Mouse (Mus musculus): ENCODE measurements around the gene Mapk8ip1. TPM values are rescaled to one million over a fixed set of nuclear protein-coding genes. Genes with fewer than 3 reads are reported as not detected.
A peak's percentile ranks its signal among the peaks of the same experiment; 100 is the strongest.

The Mapk8ip1 gene
- polyA plus RNA-seq, 1 experiment from 2014 or later = 27.6 TPM

- no peak overlapping the region for H3K9ac ChIP-seq
- H3K9me3 ChIP-seq = no peaks in the 10 kb centered on the region
- WGBS = 84% methylated on average over 9 of the region's 9 CpGs
- H3K4me1 ChIP-seq = peaks cover 47% of the 10 kb centered on the region
- peak overlapping the region; percentile 89 for H3K27ac ChIP-seq
- ATAC-seq (ENCODE audit: low FRiP score, low read depth) = no peak
- H3K4me3 ChIP-seq = no peak overlapping the region
- peak overlapping the region; percentile 37 for H3K4me2 ChIP-seq (replicated peaks)
- peaks cover 69% of the 10 kb centered on the region for H3K36me3 ChIP-seq
- no peaks in the 10 kb centered on the region for H3K27me3 ChIP-seq
Measured at GRCm38 (mm10) chr2:92423702-92424461, 22.8 kb upstream of the Mapk8ip1 start.

DNA sequence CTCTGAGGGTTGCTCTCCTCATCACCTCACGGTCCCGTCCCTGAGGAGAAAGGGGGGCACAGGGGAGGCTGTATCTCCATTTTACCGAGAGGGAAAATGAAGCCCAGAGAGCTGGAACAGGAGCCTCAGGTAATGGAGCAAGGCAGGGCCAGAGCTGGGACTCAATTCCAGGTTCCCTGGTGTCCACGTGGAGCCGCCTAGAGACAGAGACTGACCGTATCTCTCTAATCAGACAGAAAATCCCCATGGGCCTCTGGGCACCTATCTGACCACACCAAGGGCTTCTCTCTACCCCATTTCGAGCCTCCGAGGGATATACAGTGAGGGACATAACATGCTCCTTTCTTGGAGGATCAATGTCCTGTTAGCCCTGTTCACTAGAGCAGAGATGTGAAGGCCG, 22.1 kb upstream of the Mapk8ip1 start:
- no peaks in the 10 kb centered on the region for H3K9me3 ChIP-seq
- H3K27ac ChIP-seq = no peak overlapping the region
- 91% methylated on average over 9 of the region's 9 CpGs for WGBS
- peaks cover 76% of the 10 kb centered on the region for H3K36me3 ChIP-seq
- H3K9ac ChIP-seq = no peak overlapping the region
- peaks cover 40% of the 10 kb centered on the region for H3K4me1 ChIP-seq
- no peaks in the 10 kb centered on the region for H3K27me3 ChIP-seq
- H3K4me2 ChIP-seq (replicated peaks) = no peak overlapping the region
- H3K4me3 ChIP-seq = no peak overlapping the region
- no peak for ATAC-seq (ENCODE audit: low FRiP score, low read depth)

DNA sequence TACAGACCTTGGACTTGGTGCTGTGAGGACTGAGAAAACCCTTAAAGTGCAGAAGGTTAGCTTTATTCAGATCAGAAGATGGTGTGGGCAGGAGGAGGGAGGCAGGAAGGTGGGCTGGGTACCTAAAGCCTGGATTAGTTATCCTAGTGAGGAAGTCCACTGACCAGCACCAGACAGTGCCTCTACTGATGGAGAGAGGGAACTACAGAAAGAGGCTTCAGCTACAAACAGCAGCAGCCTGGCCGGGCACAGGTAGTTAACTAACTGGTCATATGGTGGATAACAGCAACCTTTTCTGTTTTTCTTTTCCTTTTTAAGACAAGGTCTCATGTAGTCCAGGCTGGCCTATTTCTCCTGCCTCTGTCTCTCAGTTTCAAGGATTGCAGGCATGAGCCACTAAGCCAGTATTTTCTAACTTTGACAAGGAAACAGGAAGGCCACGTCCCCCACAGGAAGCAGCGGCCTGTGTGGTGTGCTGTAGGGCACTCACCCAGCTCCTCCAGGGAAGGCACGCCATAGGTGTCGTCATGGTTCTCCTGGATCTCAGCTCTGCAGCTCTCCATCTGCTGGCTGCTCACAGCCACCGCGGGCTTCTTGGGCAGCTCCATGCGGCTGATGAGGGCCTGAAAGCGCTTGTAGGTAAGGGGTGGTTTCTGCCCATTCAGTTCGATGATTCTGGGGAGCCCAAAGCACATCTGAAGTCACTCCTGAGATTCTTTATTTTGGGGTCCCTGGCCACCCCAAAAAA, 21.5 kb upstream of the Mapk8ip1 start:
- no peaks in the 10 kb centered on the region for H3K27me3 ChIP-seq
- H3K9ac ChIP-seq = no peak overlapping the region
- no peak for ATAC-seq (ENCODE audit: low FRiP score, low read depth)
- 76% methylated on average over 10 of the region's 10 CpGs for WGBS
- no peak overlapping the region; the same call in 1 of the 2 replicates for H3K27ac ChIP-seq
- no peak overlapping the region for H3K4me3 ChIP-seq
- peaks cover 82% of the 10 kb centered on the region for H3K36me3 ChIP-seq
- H3K4me1 ChIP-seq = peaks cover 34% of the 10 kb centered on the region
- H3K4me2 ChIP-seq (replicated peaks) = no peak overlapping the region
- H3K9me3 ChIP-seq = no peaks in the 10 kb centered on the region

DNA sequence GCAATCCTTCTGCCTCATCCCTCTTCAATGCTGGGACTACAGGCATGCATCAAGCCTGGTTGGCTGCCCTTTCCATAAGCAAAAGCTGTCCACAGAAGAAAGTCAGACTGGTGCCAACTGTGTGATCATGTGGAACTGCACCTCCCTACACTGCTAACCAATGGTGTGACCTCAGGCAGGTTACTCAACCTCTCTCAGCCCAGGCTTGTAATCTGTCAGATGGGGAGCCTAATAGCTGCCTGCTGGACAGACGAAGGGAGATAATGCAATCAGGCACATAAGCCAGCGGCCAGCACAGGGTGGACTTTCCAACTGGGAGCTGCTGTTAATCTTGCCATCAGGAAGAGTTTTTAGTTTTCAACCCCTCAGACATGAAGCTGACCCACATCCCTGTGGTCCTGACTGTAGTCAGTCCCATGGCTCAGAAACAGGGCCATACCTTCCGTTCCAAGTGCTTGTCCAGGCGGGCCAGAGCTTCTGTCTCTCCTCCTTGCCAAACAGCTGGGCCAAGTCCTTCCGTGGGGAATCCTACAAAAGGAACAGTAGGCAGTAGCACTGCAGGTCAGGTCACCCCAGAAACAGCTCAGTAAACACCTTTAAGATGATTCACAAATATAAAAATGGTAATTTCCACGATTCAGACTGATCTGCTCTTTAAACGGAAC, 20.8 kb upstream of the Mapk8ip1 start:
- no peak overlapping the region for H3K4me2 ChIP-seq (replicated peaks)
- no peaks in the 10 kb centered on the region for H3K27me3 ChIP-seq
- no peak for ATAC-seq (ENCODE audit: low FRiP score, low read depth)
- peaks cover 89% of the 10 kb centered on the region for H3K36me3 ChIP-seq
- H3K27ac ChIP-seq = no peak overlapping the region
- no peaks in the 10 kb centered on the region for H3K9me3 ChIP-seq
- no peak overlapping the region for H3K4me3 ChIP-seq
- H3K9ac ChIP-seq = no peak overlapping the region
- H3K4me1 ChIP-seq = peaks cover 27% of the 10 kb centered on the region
- 93% methylated on average over 7 of the region's 7 CpGs for WGBS

- H3K36me3 ChIP-seq = peaks cover 100% of the 10 kb centered on the region
- H3K27me3 ChIP-seq = no peaks in the 10 kb centered on the region
- 88% methylated on average over 10 of the region's 10 CpGs for WGBS
- H3K9me3 ChIP-seq = no peaks in the 10 kb centered on the region
- no peak for ATAC-seq (ENCODE audit: low FRiP score, low read depth)
- H3K4me1 ChIP-seq = no peaks in the 10 kb centered on the region
- H3K4me2 ChIP-seq (replicated peaks) = no peak overlapping the region
- no peak overlapping the region for H3K9ac ChIP-seq
- H3K4me3 ChIP-seq = no peak overlapping the region
- H3K27ac ChIP-seq = no peak overlapping the region
Measured at GRCm38 (mm10) chr2:92411705-92412104, 10.6 kb upstream of the Mapk8ip1 start.

- no peak for ATAC-seq (ENCODE audit: low FRiP score, low read depth)
- H3K36me3 ChIP-seq = peaks cover 99% of the 10 kb centered on the region
- H3K9ac ChIP-seq = no peak overlapping the region
- H3K9me3 ChIP-seq = no peaks in the 10 kb centered on the region
- H3K27ac ChIP-seq = no peak overlapping the region
- no peak overlapping the region for H3K4me3 ChIP-seq
- H3K4me2 ChIP-seq (replicated peaks) = no peak overlapping the region
- 91% methylated on average over 18 of the region's 18 CpGs for WGBS
- no peaks in the 10 kb centered on the region for H3K27me3 ChIP-seq
- H3K4me1 ChIP-seq = no peaks in the 10 kb centered on the region
Measured at GRCm38 (mm10) chr2:92408309-92409045, 7.4 kb upstream of the Mapk8ip1 start.

DNA sequence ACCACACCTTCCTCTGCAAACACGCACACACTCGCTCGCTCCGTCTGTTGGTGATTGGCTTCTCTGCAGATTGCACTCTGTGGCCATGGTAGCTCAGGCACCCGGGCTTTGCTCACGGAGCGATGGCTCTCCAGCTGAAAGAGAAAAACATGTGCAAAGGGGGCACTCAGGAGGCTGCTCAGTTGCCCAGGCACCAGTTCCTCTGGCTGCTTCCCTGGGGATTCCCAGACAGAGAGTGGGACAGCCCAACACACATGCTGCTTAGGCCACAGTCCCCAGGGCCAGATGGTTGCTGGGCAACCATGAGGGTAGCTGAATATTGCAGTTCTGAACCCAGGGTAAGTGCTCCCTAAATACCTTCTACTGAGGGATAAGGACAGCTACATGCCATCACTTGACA, 4.6 kb upstream of the Mapk8ip1 start:
- Histone ChIP-seq H3K36me3 (peaks cover 75% of the 10 kb centered on the region), H3K4me1 (peaks cover 6% of the 10 kb centered on the region), H3K4me3 (no peak overlapping the region), H3K9ac (no peak overlapping the region), H3K4me2 (replicated peaks) (no peak overlapping the region), H3K27me3 (peaks cover 3% of the 10 kb centered on the region), H3K27ac (no peak overlapping the region), H3K9me3 (no peaks in the 10 kb centered on the region)
- ATAC-seq (ENCODE audit: low FRiP score, low read depth) = no peak
- 97% methylated on average over 7 of the region's 7 CpGs for WGBS

GRCm38 (mm10) chr2:92404737-92405136, 3.7 kb upstream of the Mapk8ip1 start:
- 83% methylated on average over 6 of the region's 6 CpGs for WGBS
- no peak overlapping the region for H3K9ac ChIP-seq
- no peak for ATAC-seq (ENCODE audit: low FRiP score, low read depth)
- H3K9me3 ChIP-seq = no peaks in the 10 kb centered on the region
- no peak overlapping the region for H3K4me2 ChIP-seq (replicated peaks)
- H3K36me3 ChIP-seq = peaks cover 65% of the 10 kb centered on the region
- H3K27me3 ChIP-seq = peaks cover 11% of the 10 kb centered on the region
- H3K4me3 ChIP-seq = no peak overlapping the region
- peaks cover 11% of the 10 kb centered on the region for H3K4me1 ChIP-seq
- no peak overlapping the region for H3K27ac ChIP-seq

- H3K4me3 ChIP-seq = no peak overlapping the region
- no peaks in the 10 kb centered on the region for H3K9me3 ChIP-seq
- H3K36me3 ChIP-seq = peaks cover 57% of the 10 kb centered on the region
- no peak overlapping the region for H3K4me2 ChIP-seq (replicated peaks)
- H3K27ac ChIP-seq = no peak overlapping the region
- 90% methylated on average over 5 of the region's 5 CpGs for WGBS
- H3K27me3 ChIP-seq = peaks cover 19% of the 10 kb centered on the region
- H3K9ac ChIP-seq = no peak overlapping the region
- peaks cover 11% of the 10 kb centered on the region for H3K4me1 ChIP-seq
- no peak for ATAC-seq (ENCODE audit: low FRiP score, low read depth)
Measured at GRCm38 (mm10) chr2:92403776-92404319, 2.8 kb upstream of the Mapk8ip1 start.

- peaks cover 11% of the 10 kb centered on the region for H3K4me1 ChIP-seq
- H3K4me2 ChIP-seq (replicated peaks) = no peak overlapping the region
- no peak overlapping the region for H3K27ac ChIP-seq
- H3K9me3 ChIP-seq = no peaks in the 10 kb centered on the region
- 73% methylated on average over 4 of the region's 4 CpGs for WGBS
- no peak overlapping the region for H3K4me3 ChIP-seq
- ATAC-seq (ENCODE audit: low FRiP score, low read depth) = no peak
- no peak overlapping the region for H3K9ac ChIP-seq
- H3K36me3 ChIP-seq = peaks cover 46% of the 10 kb centered on the region
- H3K27me3 ChIP-seq = peaks cover 19% of the 10 kb centered on the region
Measured at GRCm38 (mm10) chr2:92402591-92403326, 1.7 kb upstream of the Mapk8ip1 start.

- Histone ChIP-seq H3K9ac (peak overlapping the region; percentile 75), H3K27ac (no peak overlapping the region), H3K4me3 (peak overlapping the region; percentile 62), H3K4me1 (peaks cover 11% of the 10 kb centered on the region), H3K27me3 (peaks cover 19% of the 10 kb centered on the region), H3K36me3 (peaks cover 25% of the 10 kb centered on the region), H3K4me2 (replicated peaks) (peak overlapping the region; percentile 86), H3K9me3 (no peaks in the 10 kb centered on the region)
- 6% methylated on average over 18 of the region's 22 CpGs for WGBS
- 0 out of 2 replicates have a peak, but pooled peaks have one; percentile 8 for ATAC-seq (ENCODE audit: low FRiP score, low read depth)
Measured at GRCm38 (mm10) chr2:92400682-92401081, 381 bp downstream of the Mapk8ip1 start.
